Mouse (Mus musculus) liver, embryonic 13.5 days (tissue): ENCODE results near the gene Gm20441. TPM values are rescaled to one million over a fixed set of nuclear protein-coding genes. Genes with fewer than 3 reads are reported as not detected.

Source experiments
- ATAC-seq: fragments of 200-750 bp; cut with Nextera tagmentation; 2 replicates; pipeline ENCODE4 v1.8.0; 2017; ENCODE audit warnings: low read depth, mild to moderate bottlenecking, moderate number of reproducible peaks, moderate library complexity
- DNase-seq: peaks from one replicate; pipeline ENCODE4 v3.0.0; 2022
- H3K27ac ChIP-seq: fragments of 300-500 bp; sonication (generic); 2 replicates; pipeline ENCODE4 v1.5.1; 2015; ENCODE audit warnings: moderate library complexity, mild to moderate bottlenecking, inconsistent platforms
- H3K27me3 ChIP-seq: fragments of 300-500 bp; sonication (generic); 2 replicates; pipeline ENCODE4 v1.6.1; 2015; ENCODE audit warnings: mild to moderate bottlenecking, inconsistent platforms
- H3K36me3 ChIP-seq: fragments of 300-500 bp; sonication (generic); 2 replicates; pipeline ENCODE4 v1.6.1; 2015; ENCODE audit warnings: mild to moderate bottlenecking, inconsistent platforms
- H3K4me1 ChIP-seq: fragments of 300-500 bp; sonication (generic); replicated peaks from 2 replicates; pipeline ENCODE4 v1.6.1; 2015; ENCODE audit warnings: inconsistent platforms
- H3K4me2 ChIP-seq: fragments of 300-500 bp; sonication (generic); 2 replicates; pipeline ENCODE4 v1.6.1; 2015; ENCODE audit warnings: inconsistent platforms, mild to moderate bottlenecking, moderate library complexity
- H3K4me3 ChIP-seq: fragments of 300-500 bp; sonication (generic); replicated peaks from 2 replicates; pipeline ENCODE4 v1.5.1; 2015; ENCODE audit warnings: mild to moderate bottlenecking, inconsistent platforms
- H3K9ac ChIP-seq: fragments of 300-500 bp; sonication (generic); 2 replicates; pipeline ENCODE4 v1.6.1; 2015; ENCODE audit warnings: mild to moderate bottlenecking, inconsistent platforms
- H3K9me3 ChIP-seq: fragments of 300-500 bp; sonication (generic); replicated peaks from 2 replicates; pipeline ENCODE4 v1.6.1; 2016; ENCODE audit warnings: inconsistent platforms
- WGBS: fragments of 180-500 bp; shearing (Covaris S2); methylation state at CpG from one replicate; pipeline ENCODE4 v1.1.7; 2015; ENCODE audit not compliant: insufficient replicate concordance; 5-methylcytosine and 5-hydroxymethylcytosine counted together
- polyA plus RNA-seq: library from polyadenylated mRNA; unstranded; fragments of >200 nt; fragmentation: Nextera tagmentation; extraction: Ambion mirVana; gene quantifications from 2 replicates; pipeline ENCODE4 v1.2.1, GENCODE M21; 2015

The Gm20441 gene
- polyA plus RNA-seq = not detected in 2 replicates

GRCm38 (mm10) chr10:75780769-75781578 lies at the start of gene Gm20441, which contains the start of gene Gstt3:
TSS of gene Gm20441 (minus strand) at chr10:75780954.
TSS of gene Gstt3 (minus strand) at chr10:75781414.
- ATAC-seq (peak; percentile 43; the same call in 1 of the 2 replicates), DNase-seq (no peak)
- Histone ChIP-seq H3K9ac (peak within 1 kb of the TSS; percentile 49; the same call in 1 of the 2 replicates), H3K27me3 (peaks cover 73% of the 10 kb centered on the region), H3K4me3 (peak within 1 kb of the TSS; percentile 51), H3K36me3 (no peaks in the 10 kb centered on the region), H3K9me3 (no peaks in the 10 kb centered on the region), H3K4me2 (peak within 1 kb of the TSS; percentile 63), H3K27ac (no peak within 1 kb of the TSS), H3K4me1 (peaks cover 9% of the 10 kb centered on the region; the same call in 1 of the 2 replicates)
- 1% methylated on average over 28 of the region's 28 CpGs for WGBS

- Histone ChIP-seq H3K27ac (no peak overlapping the region), H3K9ac (no peak overlapping the region), H3K27me3 (peaks cover 21% of the 10 kb centered on the region), H3K4me3 (no peak overlapping the region), H3K9me3 (no peaks in the 10 kb centered on the region), H3K4me1 (peaks cover 28% of the 10 kb centered on the region), H3K36me3 (no peaks in the 10 kb centered on the region), H3K4me2 (no peak overlapping the region)
- DNase-seq (no peak), ATAC-seq (no peak)
- 73% methylated on average over 2 of the region's 2 CpGs for WGBS
Measured at GRCm38 (mm10) chr10:75830275-75830670, 49.5 kb upstream of the Gm20441 start.

- WGBS = 42% methylated on average over 2 of the region's 2 CpGs
- H3K27me3 ChIP-seq = peaks cover 21% of the 10 kb centered on the region
- peaks cover 22% of the 10 kb centered on the region for H3K4me1 ChIP-seq
- H3K4me3 ChIP-seq = no peak overlapping the region
- H3K9me3 ChIP-seq = no peaks in the 10 kb centered on the region
- DNase-seq = no peak
- no peak overlapping the region for H3K9ac ChIP-seq
- no peak overlapping the region for H3K4me2 ChIP-seq
- no peaks in the 10 kb centered on the region for H3K36me3 ChIP-seq
- no peak overlapping the region for H3K27ac ChIP-seq
- ATAC-seq = no peak
Measured at GRCm38 (mm10) chr10:75829529-75830274, 48.9 kb upstream of the Gm20441 start.

GRCm38 (mm10) chr10:75828500-75828931 lies 47.8 kb upstream of the Gm20441 start:
- Histone ChIP-seq H3K4me2 (no peak overlapping the region), H3K27ac (no peak overlapping the region), H3K4me1 (peaks cover 10% of the 10 kb centered on the region), H3K4me3 (no peak overlapping the region), H3K9ac (no peak overlapping the region), H3K36me3 (no peaks in the 10 kb centered on the region), H3K9me3 (no peaks in the 10 kb centered on the region), H3K27me3 (peaks cover 10% of the 10 kb centered on the region; the same call in 1 of the 2 replicates)
- ATAC-seq (no peak), DNase-seq (no peak)

- Histone ChIP-seq H3K4me1 (peaks cover 5% of the 10 kb centered on the region; the same call in 1 of the 2 replicates), H3K4me2 (no peak overlapping the region), H3K27me3 (0 out of 2 replicates have a peak, but pooled peaks cover 6% of the 10 kb centered on the region), H3K9ac (no peak overlapping the region), H3K4me3 (no peak overlapping the region), H3K27ac (no peak overlapping the region), H3K9me3 (no peaks in the 10 kb centered on the region), H3K36me3 (no peaks in the 10 kb centered on the region)
- no peak for ATAC-seq
- 85% methylated on average over 4 of the region's 4 CpGs for WGBS
- no peak for DNase-seq
Measured at GRCm38 (mm10) chr10:75827668-75828360, 47.1 kb upstream of the Gm20441 start.

GRCm38 (mm10) chr10:75824530-75824929 lies 43.8 kb upstream of the Gm20441 start:
- ATAC-seq (no peak), DNase-seq (no peak)
- WGBS = 49% methylated on average over 4 of the region's 4 CpGs
- Histone ChIP-seq H3K9ac (no peak overlapping the region), H3K27ac (no peak overlapping the region), H3K4me3 (no peak overlapping the region), H3K4me1 (no peaks in the 10 kb centered on the region), H3K36me3 (no peaks in the 10 kb centered on the region), H3K27me3 (no peaks in the 10 kb centered on the region), H3K4me2 (no peak overlapping the region), H3K9me3 (no peaks in the 10 kb centered on the region)

- Histone ChIP-seq H3K27ac (no peak overlapping the region), H3K9me3 (no peaks in the 10 kb centered on the region), H3K4me3 (no peak overlapping the region), H3K9ac (no peak overlapping the region), H3K27me3 (no peaks in the 10 kb centered on the region), H3K36me3 (no peaks in the 10 kb centered on the region), H3K4me1 (no peaks in the 10 kb centered on the region), H3K4me2 (no peak overlapping the region)
- ATAC-seq = no peak
- DNase-seq = no peak
- WGBS = 44% methylated on average over 1 of the region's 1 CpGs
Measured at GRCm38 (mm10) chr10:75823782-75824181, 43.0 kb upstream of the Gm20441 start.

GRCm38 (mm10) chr10:75822443-75822842 lies 41.7 kb upstream of the Gm20441 start, which contains the start of gene Gstt4:
TSS of gene Gstt4 (minus strand) at chr10:75822543.
- Histone ChIP-seq H3K27ac (no peak within 1 kb of the TSS), H3K4me3 (no peak within 1 kb of the TSS), H3K36me3 (no peaks in the 10 kb centered on the region), H3K27me3 (no peaks in the 10 kb centered on the region; the same call in 1 of the 2 replicates), H3K9me3 (no peaks in the 10 kb centered on the region), H3K9ac (no peak within 1 kb of the TSS), H3K4me2 (no peak within 1 kb of the TSS), H3K4me1 (no peaks in the 10 kb centered on the region)
- WGBS = 85% methylated on average over 2 of the region's 2 CpGs
- ATAC-seq (no peak), DNase-seq (no peak)

GRCm38 (mm10) chr10:75819882-75820281 lies 39.1 kb upstream of the Gm20441 start:
- H3K4me3 ChIP-seq = no peak overlapping the region
- H3K36me3 ChIP-seq = no peaks in the 10 kb centered on the region
- ATAC-seq (no peak), DNase-seq (no peak)
- H3K9me3 ChIP-seq = no peaks in the 10 kb centered on the region
- no peaks in the 10 kb centered on the region for H3K4me1 ChIP-seq
- H3K27ac ChIP-seq = no peak overlapping the region
- H3K9ac ChIP-seq = no peak overlapping the region
- no peak overlapping the region for H3K4me2 ChIP-seq
- no peaks in the 10 kb centered on the region; the same call in 1 of the 2 replicates for H3K27me3 ChIP-seq
- 65% methylated on average over 5 of the region's 5 CpGs for WGBS

- Histone ChIP-seq H3K4me3 (no peak overlapping the region), H3K4me2 (no peak overlapping the region), H3K9ac (no peak overlapping the region), H3K27ac (no peak overlapping the region), H3K9me3 (no peaks in the 10 kb centered on the region), H3K4me1 (no peaks in the 10 kb centered on the region), H3K27me3 (no peaks in the 10 kb centered on the region; the same call in 1 of the 2 replicates), H3K36me3 (no peaks in the 10 kb centered on the region)
- 49% methylated on average over 10 of the region's 10 CpGs for WGBS
- DNase-seq (no peak), ATAC-seq (no peak)
Measured at GRCm38 (mm10) chr10:75818641-75819040, 37.9 kb upstream of the Gm20441 start.

- no peak overlapping the region for H3K4me2 ChIP-seq
- no peaks in the 10 kb centered on the region for H3K9me3 ChIP-seq
- no peaks in the 10 kb centered on the region for H3K36me3 ChIP-seq
- DNase-seq (no peak), ATAC-seq (no peak)
- H3K4me1 ChIP-seq = 0 out of 2 replicates have a peak, but pooled peaks cover 6% of the 10 kb centered on the region
- H3K27me3 ChIP-seq = peaks cover 15% of the 10 kb centered on the region
- no peak overlapping the region for H3K27ac ChIP-seq
- H3K9ac ChIP-seq = no peak overlapping the region
- no peak overlapping the region for H3K4me3 ChIP-seq
- 43% methylated on average over 2 of the region's 2 CpGs for WGBS
Measured at GRCm38 (mm10) chr10:75804217-75804616, 23.5 kb upstream of the Gm20441 start.
